Mouse (Mus musculus) liver, embryonic 14.5 days (tissue): ENCODE measurements around the gene Mrpl10.

ENCODE experiments used
- CTCF ChIP-seq: IDR thresholded peaks from 2 replicates; pipeline ENCODE4 v1.5.1; 2016; ENCODE audit warnings: antibody characterized with exemption, low read depth, control low read depth
- EP300 ChIP-seq: IDR thresholded peaks from 2 replicates; pipeline ENCODE4 v1.6.1; 2016; ENCODE audit warnings: antibody characterized with exemption, low read depth

DNA sequence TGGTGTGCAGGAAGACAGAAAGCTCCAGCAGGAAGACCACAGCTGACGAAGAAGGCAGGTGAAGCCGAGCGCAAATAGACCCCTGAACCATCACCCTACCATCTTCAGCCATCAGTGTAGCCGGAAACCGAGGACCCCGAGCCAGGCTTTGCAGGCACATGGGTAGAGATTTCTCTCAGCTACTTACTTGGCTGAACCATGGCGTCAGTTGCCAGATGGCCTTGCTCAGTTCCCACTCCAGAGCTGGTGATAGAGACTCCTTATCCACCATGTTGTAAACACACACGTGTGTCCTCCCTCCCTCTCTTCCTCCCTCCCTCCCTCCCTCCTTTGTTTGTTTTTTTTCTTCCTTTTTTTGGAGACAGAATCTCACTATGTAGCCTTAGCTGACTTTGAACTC is 32.9 kb downstream of the Mrpl10 start:
- TF ChIP-seq CTCF: no peak
- no peak for TF ChIP-seq EP300
